Mouse (Mus musculus) liver, adult 2 months (tissue): ENCODE data around the gene Cpn2. TPM values are rescaled to one million over a fixed set of nuclear protein-coding genes. Genes with fewer than 3 reads are reported as not detected.
A peak's percentile ranks its signal among the peaks of the same experiment; 100 is the strongest.

ENCODE experiments used
- DNase-seq: peaks from one replicate; pipeline ENCODE4 v3.0.0-alpha.2; 2011; ENCODE audit warnings: low read depth, low spot score; ENCODE audit errors: extremely low read depth
- H3K27ac ChIP-seq: fragments of 200-500 bp; replicated peaks from 2 replicates; pipeline ENCODE4 v1.5.1; 2012; ENCODE audit warnings: low read depth, mild to moderate bottlenecking, control low read depth, inconsistent platforms, low read length; ENCODE audit not compliant: insufficient read depth
- H3K27me3 ChIP-seq: fragments of 200-500 bp; 2 replicates; pipeline ENCODE4 v1.6.1; 2012; ENCODE audit warnings: mild to moderate bottlenecking, moderate library complexity, low read length, inconsistent platforms; ENCODE audit not compliant: control insufficient read depth, insufficient read depth
- H3K36me3 ChIP-seq: fragments of 200-500 bp; 2 replicates; pipeline ENCODE4 v1.6.1; 2012; ENCODE audit warnings: low read length, inconsistent platforms; ENCODE audit not compliant: control insufficient read depth, insufficient read depth
- H3K4me1 ChIP-seq: fragments of 200-500 bp; 2 replicates; pipeline ENCODE4 v1.6.1; 2011; ENCODE audit warnings: low read length; ENCODE audit not compliant: control insufficient read depth, insufficient read depth
- H3K4me3 ChIP-seq: fragments of 200-500 bp; 2 replicates; pipeline ENCODE4 v1.5.1; 2011; ENCODE audit warnings: low read depth, mild to moderate bottlenecking, control low read depth, low read length, moderate library complexity; ENCODE audit not compliant: insufficient read depth
- H3K79me2 ChIP-seq: fragments of 200-500 bp; 2 replicates; pipeline ENCODE4 v1.6.1; 2012; ENCODE audit warnings: inconsistent platforms, mild to moderate bottlenecking, low read length, moderate library complexity; ENCODE audit not compliant: control insufficient read depth, insufficient read depth
- H3K9ac ChIP-seq: fragments of 200-500 bp; 2 replicates; pipeline ENCODE4 v1.6.1; 2012; ENCODE audit warnings: low read depth, mild to moderate bottlenecking, control low read depth, inconsistent platforms, low read length
- CTCF ChIP-seq: fragments of 200-500 bp; IDR thresholded peaks from 2 replicates; pipeline ENCODE4 v1.5.1; 2011; ENCODE audit warnings: low read depth, low read length, control low read depth
- POLR2A ChIP-seq: fragments of 200-500 bp; IDR thresholded peaks from 2 replicates; pipeline ENCODE4 v1.6.1; 2011; ENCODE audit warnings: low read length, control low read depth; ENCODE audit not compliant: insufficient read depth; ENCODE audit errors: extremely low read depth
- WGBS: fragments of 180-500 bp; shearing (Covaris S2); methylation state at CpG from one replicate; pipeline ENCODE4 v1.1.7; 2018; 5-methylcytosine and 5-hydroxymethylcytosine counted together
- polyA plus RNA-seq: library from polyadenylated mRNA; depleted of rRNA; stranded (reverse); fragments of >200 nt; gene quantifications from 2 replicates; pipeline ENCODE4 v1.2.3, GENCODE M21; 2012
- total RNA-seq: library from RNA; depleted of rRNA; stranded (reverse); fragments of >200 nt; gene quantifications from 2 replicates; pipeline ENCODE4 v1.2.3, GENCODE M21; 2014

The Cpn2 gene
- total and polyA plus RNA-seq, 2 experiments, result 137 to 263 TPM

DNA sequence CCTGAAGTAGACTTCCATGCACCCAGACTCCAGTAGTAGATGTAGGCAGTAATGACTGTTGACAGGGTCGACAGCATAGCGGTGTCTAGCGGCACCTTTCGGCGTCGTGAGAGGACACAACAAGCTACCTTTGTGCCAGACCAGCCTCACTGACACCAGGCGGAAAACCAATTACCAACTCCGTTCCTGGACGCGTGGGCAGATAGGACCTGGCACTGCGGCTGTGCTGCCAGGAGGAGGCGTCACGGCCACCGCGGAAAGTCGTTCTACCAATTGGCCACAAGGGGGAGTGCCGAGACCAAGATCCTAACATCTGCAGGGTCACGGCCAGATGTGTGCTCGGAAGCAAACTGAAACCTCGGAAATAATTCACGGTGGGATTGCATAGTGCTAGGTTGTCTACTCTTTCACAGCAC, 15.3 kb downstream of the Cpn2 start:
- TF ChIP-seq CTCF, result peak; percentile 97
- no peak for TF ChIP-seq POLR2A
- Histone ChIP-seq H3K4me1 (peaks cover 27% of the 10 kb centered on the region), H3K36me3 (no peaks in the 10 kb centered on the region), H3K9ac (peak overlapping the region; percentile 35; the same call in 1 of the 2 replicates), H3K79me2 (no peaks in the 10 kb centered on the region), H3K4me3 (no peak overlapping the region), H3K27me3 (no peaks in the 10 kb centered on the region), H3K27ac (peak overlapping the region; percentile 64)
- DNase-seq, result peak; percentile 85
- WGBS, result under 1% methylated on average over 21 of the region's 21 CpGs

DNA sequence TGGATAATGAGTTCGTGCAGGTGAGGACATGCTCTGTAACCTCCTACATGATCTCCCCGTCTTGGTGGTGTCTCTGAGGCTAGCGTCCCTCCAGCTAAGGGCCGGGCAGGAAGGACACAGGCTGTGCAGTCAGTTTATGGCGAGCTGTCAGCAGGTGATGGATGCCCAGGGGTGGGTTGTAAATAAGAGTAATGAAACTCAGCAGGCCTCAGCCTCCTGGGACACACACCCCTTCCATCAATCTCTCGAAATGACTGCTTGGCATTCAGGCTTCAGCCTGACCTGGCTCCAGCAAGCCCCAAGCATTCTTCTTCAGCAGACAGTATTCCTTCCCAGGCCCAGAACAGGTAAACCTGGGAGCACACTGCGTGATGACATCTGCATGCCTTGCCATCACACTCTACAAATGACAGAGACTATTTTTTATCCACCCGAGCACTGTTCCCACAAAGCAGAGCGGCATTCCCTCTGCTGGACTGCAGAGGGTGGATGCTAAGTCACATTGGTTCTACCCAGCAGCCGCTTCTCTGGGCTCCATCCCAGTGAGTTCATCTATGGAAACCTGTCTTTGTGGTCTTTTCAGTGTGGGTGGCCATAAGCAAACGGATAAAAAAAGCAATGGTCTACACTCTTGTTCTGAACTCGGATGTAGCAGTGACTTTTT, 23.1 kb downstream of the Cpn2 start:
- TF ChIP-seq CTCF (no peak), POLR2A (no peak)
- Histone ChIP-seq H3K79me2 (no peaks in the 10 kb centered on the region), H3K9ac (no peak overlapping the region), H3K27me3 (no peaks in the 10 kb centered on the region), H3K27ac (no peak overlapping the region), H3K36me3 (no peaks in the 10 kb centered on the region), H3K4me1 (peaks cover 4% of the 10 kb centered on the region; the same call in 1 of the 2 replicates), H3K4me3 (no peak overlapping the region)
- WGBS, result 89% methylated on average over 12 of the region's 12 CpGs
- DNase-seq, result no peak

DNA sequence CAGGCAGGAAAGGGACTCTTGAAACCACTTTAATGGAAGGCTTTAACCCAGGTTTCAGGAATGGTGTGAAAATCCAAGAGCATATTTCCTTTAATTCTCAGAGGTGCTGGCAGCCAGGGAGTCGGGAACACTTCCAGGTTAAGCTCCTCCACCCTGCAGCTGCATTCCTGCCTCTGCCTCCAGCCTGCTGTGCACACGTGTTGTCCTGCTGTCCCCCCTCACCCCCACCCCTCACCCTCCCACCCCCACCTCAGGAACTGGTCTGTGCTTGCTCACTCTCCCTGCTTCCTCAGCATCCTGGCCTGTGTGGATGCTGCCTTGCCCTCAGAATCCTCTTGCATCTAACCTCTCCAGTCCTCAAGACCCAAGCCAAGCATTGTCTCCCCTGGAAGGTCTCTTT, 25.7 kb downstream of the Cpn2 start:
- Histone ChIP-seq H3K27me3 (no peaks in the 10 kb centered on the region), H3K4me1 (peaks cover 6% of the 10 kb centered on the region; the same call in 1 of the 2 replicates), H3K36me3 (no peaks in the 10 kb centered on the region), H3K79me2 (no peaks in the 10 kb centered on the region), H3K9ac (no peak overlapping the region), H3K4me3 (no peak overlapping the region), H3K27ac (no peak overlapping the region)
- TF ChIP-seq CTCF, result no peak
- no peak for TF ChIP-seq POLR2A
- 49% methylated on average over 2 of the region's 2 CpGs for WGBS
- no peak for DNase-seq

DNA sequence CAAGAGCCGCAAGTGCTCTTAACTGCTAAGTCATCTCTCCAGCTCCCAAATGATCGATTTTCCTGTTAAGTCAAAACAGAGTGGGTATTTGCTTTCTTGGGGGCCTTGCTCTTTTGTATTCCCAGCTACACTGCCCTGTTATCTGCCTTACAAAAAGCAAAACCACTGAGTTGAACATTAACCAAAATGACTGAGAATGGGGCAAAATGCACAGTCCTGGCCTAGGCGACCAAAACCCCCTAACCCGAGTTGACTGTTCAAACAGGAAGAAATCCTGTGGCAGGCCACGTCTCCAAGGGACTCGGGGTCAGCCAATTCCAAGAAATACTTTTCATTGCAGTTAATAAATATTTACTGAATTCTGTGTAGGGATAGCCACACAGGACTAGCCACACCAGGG, 28.5 kb downstream of the Cpn2 start:
- Histone ChIP-seq H3K9ac (no peak overlapping the region), H3K79me2 (no peaks in the 10 kb centered on the region), H3K4me3 (no peak overlapping the region), H3K27ac (peak overlapping the region; percentile 57), H3K4me1 (peaks cover 10% of the 10 kb centered on the region), H3K36me3 (no peaks in the 10 kb centered on the region), H3K27me3 (no peaks in the 10 kb centered on the region)
- 13% methylated on average over 6 of the region's 6 CpGs for WGBS
- peak; percentile 95 for DNase-seq
- TF ChIP-seq CTCF, result no peak
- no peak for TF ChIP-seq POLR2A

DNA sequence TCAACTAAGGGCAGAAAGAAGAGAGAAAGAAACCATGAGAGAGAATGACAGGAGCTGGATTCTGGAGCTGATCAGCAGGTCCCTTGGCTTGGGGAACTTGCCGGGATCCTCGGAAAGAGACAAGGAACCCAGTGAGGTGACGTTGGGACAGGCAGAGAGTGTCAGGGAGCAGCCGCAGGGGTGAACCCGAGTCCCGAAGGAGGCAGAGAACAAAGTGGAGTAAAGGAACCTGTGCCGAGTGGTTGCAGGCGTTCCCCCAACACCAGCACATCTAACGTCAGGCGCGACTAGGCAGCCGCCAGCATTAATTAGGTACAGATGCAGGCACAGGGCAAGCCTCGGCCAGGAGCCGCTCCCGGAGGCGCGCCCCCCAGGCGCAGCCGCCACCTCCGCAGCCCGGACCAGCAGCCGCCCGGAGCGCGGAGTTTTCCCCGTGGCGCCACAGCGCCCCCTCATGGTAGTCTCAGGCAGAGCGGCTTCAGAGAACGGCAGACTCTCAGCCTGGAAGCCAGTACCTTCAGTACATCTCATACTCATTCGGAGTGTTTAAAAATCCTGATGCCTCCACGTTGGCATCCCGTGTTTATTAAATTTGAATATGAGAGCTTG, 31.1 kb downstream of the Cpn2 start:
- no peaks in the 10 kb centered on the region for H3K27me3 ChIP-seq
- peaks cover 10% of the 10 kb centered on the region for H3K4me1 ChIP-seq
- no peaks in the 10 kb centered on the region for H3K79me2 ChIP-seq
- TF ChIP-seq POLR2A, result no peak
- TF ChIP-seq CTCF, result peak; percentile 93
- peak overlapping the region; percentile 60 for H3K4me3 ChIP-seq
- WGBS, result 2% methylated on average over 33 of the region's 33 CpGs
- peak; percentile 18 for DNase-seq
- H3K36me3 ChIP-seq, result no peaks in the 10 kb centered on the region
- peak overlapping the region; percentile 86 for H3K9ac ChIP-seq
- H3K27ac ChIP-seq, result no peak overlapping the region

DNA sequence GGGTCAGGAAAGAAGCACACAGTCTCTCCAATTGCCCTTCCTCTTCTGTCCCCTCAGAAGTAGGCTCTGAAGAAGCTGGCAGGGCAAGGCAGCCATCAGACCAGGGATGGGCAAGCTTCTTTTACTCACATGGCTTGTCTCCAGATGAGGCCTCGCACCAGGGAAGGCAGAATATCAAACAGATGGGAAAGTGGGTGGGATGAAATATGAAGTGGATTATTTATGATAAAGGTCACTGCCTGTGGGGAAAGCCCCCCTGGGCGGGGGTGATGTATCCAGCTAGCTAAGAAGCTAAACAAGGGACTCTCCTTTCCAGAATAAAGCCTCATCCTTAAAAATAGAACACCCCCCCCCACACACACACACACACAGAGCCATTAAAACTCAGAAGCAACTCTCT, 31.7 kb downstream of the Cpn2 start:
- no peak overlapping the region for H3K27ac ChIP-seq
- no peaks in the 10 kb centered on the region for H3K27me3 ChIP-seq
- H3K79me2 ChIP-seq, result no peaks in the 10 kb centered on the region
- DNase-seq, result no peak
- no peaks in the 10 kb centered on the region for H3K36me3 ChIP-seq
- no peak overlapping the region for H3K9ac ChIP-seq
- TF ChIP-seq CTCF (no peak), POLR2A (no peak)
- H3K4me3 ChIP-seq, result no peak overlapping the region
- WGBS, result 65% methylated on average over 2 of the region's 2 CpGs
- peaks cover 10% of the 10 kb centered on the region for H3K4me1 ChIP-seq
